Mouse (Mus musculus) liver, embryonic 14.5 days (tissue): Measurements from ENCODE around the gene Araf. TPM values are rescaled to one million over a fixed set of nuclear protein-coding genes. Genes with fewer than 3 reads are reported as not detected.
A peak's percentile ranks its signal among the peaks of the same experiment; 100 is the strongest.

Experiments
- ATAC-seq: fragments of 200-750 bp; cut with Nextera tagmentation; 2 replicates; pipeline ENCODE4 v1.8.0; 2017; ENCODE audit warnings: moderate number of reproducible peaks, mild to moderate bottlenecking, moderate library complexity; ENCODE audit not compliant: insufficient read depth
- DNase-seq, 3 experiments: peaks; one replicate each; pipeline ENCODE4 v3.0.0-alpha.2; 2012 to 2013; ENCODE audit warnings: low read depth in 3 of 3, low spot score in 3 of 3
- H3K27ac ChIP-seq: fragments of 300-500 bp; sonication (generic); 2 replicates; pipeline ENCODE4 v1.5.1; 2014; ENCODE audit warnings: moderate library complexity, mild to moderate bottlenecking, control low read depth, inconsistent platforms
- H3K27me3 ChIP-seq: fragments of 300-500 bp; sonication (generic); 2 replicates; pipeline ENCODE4 v1.6.1; 2014; ENCODE audit warnings: mild to moderate bottlenecking, low read length, moderate library complexity; ENCODE audit not compliant: control insufficient read depth, insufficient read depth
- H3K36me3 ChIP-seq: fragments of 300-500 bp; sonication (generic); replicated peaks from 2 replicates; pipeline ENCODE4 v1.6.1; 2014; ENCODE audit warnings: low read depth; ENCODE audit not compliant: control insufficient read depth, insufficient read depth
- H3K4me1 ChIP-seq, 2 experiments: fragments of 200-500 bp in 1 of 2; fragments of 300-500 bp in 1 of 2; sonication (generic) in 1 of 2; replicated peaks; 2 replicates each; pipeline ENCODE4 v1.6.1; 2012 to 2014; ENCODE audit warnings: antibody characterized with exemption in 1 of 2, inconsistent platforms in 1 of 2, low read length in 1 of 2; ENCODE audit not compliant: control insufficient read depth in 2 of 2, insufficient read depth in 2 of 2
- H3K4me2 ChIP-seq: fragments of 300-500 bp; sonication (generic); 2 replicates; pipeline ENCODE4 v1.6.1; 2014; ENCODE audit warnings: low read depth, mild to moderate bottlenecking, control low read depth, moderate library complexity
- H3K4me3 ChIP-seq, 2 experiments: fragments of 200-500 bp in 1 of 2; fragments of 300-500 bp in 1 of 2; sonication (generic) in 1 of 2; 2 replicates each; pipeline ENCODE4 v1.5.1; 2012 to 2014; ENCODE audit warnings: low read depth in 2 of 2, low read length in 2 of 2, mild to moderate bottlenecking in 2 of 2, control low read depth in 1 of 2, inconsistent platforms in 1 of 2, moderate library complexity in 1 of 2; ENCODE audit not compliant: insufficient read depth in 1 of 2
- H3K9ac ChIP-seq: fragments of 300-500 bp; sonication (generic); replicated peaks from 2 replicates; pipeline ENCODE4 v1.6.1; 2014; ENCODE audit warnings: mild to moderate bottlenecking, control low read depth, moderate library complexity
- H3K9me3 ChIP-seq: fragments of 300-500 bp; sonication (generic); 2 replicates; pipeline ENCODE4 v1.6.1; 2016; ENCODE audit warnings: low read length, mixed read lengths; ENCODE audit not compliant: control insufficient read depth
- CTCF ChIP-seq: IDR thresholded peaks from 2 replicates; pipeline ENCODE4 v1.5.1; 2016; ENCODE audit warnings: antibody characterized with exemption, low read depth, control low read depth
- EP300 ChIP-seq: IDR thresholded peaks from 2 replicates; pipeline ENCODE4 v1.6.1; 2016; ENCODE audit warnings: antibody characterized with exemption, low read depth
- WGBS: fragments of 180-500 bp; shearing (Covaris S2); extraction: QIAGEN DNeasy Blood & Tissue Kit; methylation state at CpG from one replicate; pipeline ENCODE4 v1.1.7; 2014; ENCODE audit not compliant: insufficient replicate concordance; 5-methylcytosine and 5-hydroxymethylcytosine counted together
- polyA plus RNA-seq, 2 experiments: library from polyadenylated mRNA; depleted of rRNA in 1 of 2; stranded (reverse) in 1 of 2; unstranded in 1 of 2; fragments of >200 nt; fragmentation: Nextera tagmentation in 1 of 2; extraction: Ambion mirVana in 1 of 2; gene quantifications; 2 replicates each; pipeline versions ENCODE4 v1.2.1 to v1.2.3; 2012 to 2014

The Araf gene
- polyA plus RNA-seq, 2 experiments: 33.3 to 38.3 TPM

- no peak overlapping the region for H3K9ac ChIP-seq
- no peak overlapping the region for H3K27ac ChIP-seq
- H3K9me3 ChIP-seq: no peaks in the 10 kb centered on the region
- no peaks in the 10 kb centered on the region for H3K4me1 ChIP-seq
- no peak for TF ChIP-seq CTCF
- TF ChIP-seq EP300: no peak
- DNase-seq: no peak
- H3K27me3 ChIP-seq: no peaks in the 10 kb centered on the region
- H3K36me3 ChIP-seq: no peaks in the 10 kb centered on the region
- H3K4me2 ChIP-seq: no peak overlapping the region
- H3K4me3 ChIP-seq: no peak overlapping the region
- ATAC-seq: no peak
- 43% methylated on average over 1 of the region's 1 CpGs for WGBS
These were observed 8.7 kb downstream of the Araf start for GRCm38 (mm10) chrX:20806295-20806694.

GRCm38 (mm10) chrX:20816974-20817373 is 19.4 kb downstream of the Araf start:
- 46% methylated on average over 6 of the region's 6 CpGs for WGBS
- H3K27me3 ChIP-seq: no peaks in the 10 kb centered on the region
- H3K9me3 ChIP-seq: no peaks in the 10 kb centered on the region
- TF ChIP-seq CTCF (no peak), EP300 (no peak)
- DNase-seq: no peak
- ATAC-seq: no peak
- no peak overlapping the region for H3K4me2 ChIP-seq
- no peak overlapping the region for H3K27ac ChIP-seq
- no peak overlapping the region for H3K9ac ChIP-seq
- H3K4me1 ChIP-seq: no peaks in the 10 kb centered on the region
- no peak overlapping the region for H3K4me3 ChIP-seq
- H3K36me3 ChIP-seq: no peaks in the 10 kb centered on the region

GRCm38 (mm10) chrX:20819204-20819628 is 21.6 kb downstream of the Araf start:
- Histone ChIP-seq H3K9me3 (no peaks in the 10 kb centered on the region), H3K4me1 (no peaks in the 10 kb centered on the region), H3K4me3 (peak overlapping the region; percentile 22 to 47; a peak in 3 of 4 replicates), H3K27me3 (no peaks in the 10 kb centered on the region), H3K36me3 (no peaks in the 10 kb centered on the region), H3K9ac (no peak overlapping the region), H3K4me2 (peak overlapping the region; percentile 56), H3K27ac (no peak overlapping the region)
- WGBS: 14% methylated on average over 18 of the region's 19 CpGs
- DNase-seq (peak; percentile 49 to 53 (median 52)), ATAC-seq (peak; percentile 84)
- TF ChIP-seq CTCF (peak; percentile 93), EP300 (no peak)

GRCm38 (mm10) chrX:20819708-20820426 is 22.3 kb downstream of the Araf start:
- peak overlapping the region; percentile 22 to 47; a peak in 3 of 4 replicates for H3K4me3 ChIP-seq
- no peaks in the 10 kb centered on the region for H3K36me3 ChIP-seq
- WGBS: 35% methylated on average over 8 of the region's 8 CpGs
- H3K27ac ChIP-seq: no peak overlapping the region
- no peaks in the 10 kb centered on the region for H3K27me3 ChIP-seq
- peak overlapping the region; percentile 56 for H3K4me2 ChIP-seq
- no peaks in the 10 kb centered on the region for H3K4me1 ChIP-seq
- TF ChIP-seq EP300 (no peak), CTCF (peak; percentile 52)
- ATAC-seq (peak; percentile 33; the same call in 1 of the 2 replicates), DNase-seq (peak in 1 of 3 experiments; percentile 23)
- H3K9ac ChIP-seq: no peak overlapping the region
- H3K9me3 ChIP-seq: no peaks in the 10 kb centered on the region

GRCm38 (mm10) chrX:20828934-20829333 is 31.3 kb downstream of the Araf start:
- Histone ChIP-seq H3K4me3 (no peak overlapping the region), H3K4me1 (no peaks in the 10 kb centered on the region), H3K4me2 (no peak overlapping the region), H3K27ac (no peak overlapping the region), H3K9ac (no peak overlapping the region), H3K27me3 (no peaks in the 10 kb centered on the region), H3K9me3 (no peaks in the 10 kb centered on the region), H3K36me3 (no peaks in the 10 kb centered on the region)
- ATAC-seq (no peak), DNase-seq (no peak)
- WGBS: 18% methylated on average over 5 of the region's 5 CpGs
- TF ChIP-seq CTCF (peak; percentile 29; the same call in 1 of the 2 replicates), EP300 (no peak)
